Mouse (Mus musculus) E14TG2a.4 (cell line): ENCODE data around the gene Hapln2.

Source experiments
- CTCF ChIP-seq: conservative IDR thresholded peaks from 2 replicates; pipeline ENCODE4 v1.5.1; 2014; ENCODE audit warnings: low read length
- NANOG ChIP-seq: IDR thresholded peaks from 2 replicates; pipeline ENCODE4 v1.6.1; 2014; ENCODE audit warnings: borderline replicate concordance, low read length, mixed read lengths
- POU5F1 ChIP-seq: IDR thresholded peaks from 2 replicates; pipeline ENCODE4 v1.6.1; 2014; ENCODE audit warnings: low read length, borderline replicate concordance

DNA sequence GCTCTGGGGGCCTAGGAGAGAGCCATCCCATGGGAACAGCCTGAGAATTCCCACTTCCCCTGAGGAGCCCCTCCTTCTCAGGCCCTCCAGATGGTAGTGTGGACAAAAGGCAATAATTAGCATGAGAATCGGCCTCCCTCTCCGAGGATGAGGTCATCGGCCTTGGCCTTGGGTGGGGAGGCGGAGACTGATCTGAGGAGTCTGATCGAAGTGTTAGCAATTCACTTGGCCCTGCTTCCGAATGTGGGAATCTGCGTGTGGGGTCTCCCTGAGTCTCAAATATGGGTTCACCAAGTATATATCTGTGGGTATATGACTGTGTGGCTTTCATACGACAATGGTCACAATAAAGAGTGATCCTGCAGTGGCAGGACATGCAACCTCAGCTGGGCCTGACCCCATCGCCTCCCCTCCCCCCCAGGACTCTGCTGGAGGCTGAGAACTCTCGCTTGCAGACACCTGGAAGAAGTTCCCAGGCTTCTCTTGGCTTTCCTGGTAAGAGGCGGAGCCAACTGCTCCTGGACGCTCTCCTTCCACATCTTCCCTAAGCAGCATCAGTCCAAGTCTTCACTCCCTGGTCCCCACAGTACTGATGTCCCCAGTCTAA is 52.9 kb downstream of the Hapln2 start:
- TF ChIP-seq CTCF (no peak), POU5F1 (peak; percentile 74), NANOG (peak; percentile 85; the same call in 1 of the 2 replicates)
